Mouse (Mus musculus): ENCODE data around the gene Rcn3. TPM values are rescaled to one million over a fixed set of nuclear protein-coding genes. Genes with fewer than 3 reads are reported as not detected.

The Rcn3 gene
- polyA plus RNA-seq, 1 experiment, result 1.7 TPM

DNA sequence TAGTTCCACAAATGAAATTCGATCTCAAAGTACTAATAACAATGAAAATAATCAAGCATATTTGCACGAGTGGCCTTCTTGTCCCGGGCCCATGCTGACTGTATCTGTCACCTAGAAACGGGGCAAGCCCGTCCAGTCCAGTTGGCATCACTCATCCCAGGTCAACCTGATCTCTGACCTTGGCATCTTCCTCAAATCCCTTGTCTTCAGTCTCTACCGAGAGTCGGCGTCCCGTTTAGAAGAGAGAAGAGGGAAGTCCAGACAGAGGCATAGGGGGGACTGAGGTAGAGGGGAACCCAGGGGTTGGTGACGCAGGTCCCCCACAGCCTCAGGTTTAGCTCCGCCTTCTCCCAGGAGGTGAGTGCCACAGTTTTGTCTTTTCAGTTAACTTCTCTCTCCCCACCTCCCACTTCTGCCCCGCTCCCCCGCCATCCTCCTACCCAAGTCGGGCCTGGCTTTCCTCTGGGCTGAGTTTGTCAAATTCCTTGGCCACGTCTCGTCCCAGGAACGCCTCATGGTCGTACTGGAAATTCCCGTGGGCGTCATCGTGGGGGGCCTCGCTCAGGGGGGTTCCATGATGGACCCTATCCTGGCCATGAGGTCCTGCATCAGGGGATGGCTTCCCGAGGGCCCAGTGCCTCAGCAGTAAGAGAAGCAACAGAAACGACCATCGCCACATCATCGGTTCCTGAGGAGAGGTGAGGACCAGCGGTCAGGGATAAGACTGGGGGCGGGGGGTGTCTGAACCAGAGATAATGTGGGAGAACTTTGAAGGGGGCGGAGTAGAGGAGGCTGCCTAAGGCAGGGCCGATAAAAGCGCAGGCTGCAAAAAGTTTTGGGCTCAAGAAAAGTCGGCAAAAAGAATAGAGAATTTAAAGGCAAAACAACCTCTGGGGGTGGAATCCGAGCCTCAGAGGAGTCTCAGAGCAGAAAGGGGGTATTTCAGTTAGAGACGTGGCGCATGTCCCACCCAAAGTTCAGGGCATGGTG, 725 bp downstream of the Rcn3 start:
- H3K36me3 ChIP-seq (replicated peaks; ENCODE audit: low read length), result peaks cover 3% of the 10 kb centered on the region
- no peak for TF ChIP-seq FLI1 (IDR thresholded peaks at IDR 0.05; ENCODE audit: low read length)
- no peak for TF ChIP-seq GATA1 (IDR thresholded peaks at IDR 0.05; ENCODE audit: borderline replicate concordance, low read length)
- H3K4me3 ChIP-seq (replicated peaks), result no peak overlapping the region
- H3K4me1 ChIP-seq, result peaks cover 65% of the 10 kb centered on the region
- peaks cover 4% of the 10 kb centered on the region; the same call in 1 of the 2 replicates for H3K9me3 ChIP-seq
- peaks cover 60% of the 10 kb centered on the region for H3K27me3 ChIP-seq (replicated peaks)

- H3K4me1 ChIP-seq, result peaks cover 68% of the 10 kb centered on the region
- H3K4me3 ChIP-seq (replicated peaks), result no peak overlapping the region
These were observed 1.6 kb downstream of the Rcn3 start for GRCm38 (mm10) chr7:45090251-45090977.

GRCm38 (mm10) chr7:45088597-45088996, 3.4 kb downstream of the Rcn3 start:
- peaks cover 9% of the 10 kb centered on the region for H3K36me3 ChIP-seq (replicated peaks; ENCODE audit: low read length)
- H3K27me3 ChIP-seq (replicated peaks), result peaks cover 55% of the 10 kb centered on the region
- H3K4me3 ChIP-seq (replicated peaks), result no peak overlapping the region
- H3K9me3 ChIP-seq, result peaks cover 9% of the 10 kb centered on the region
- TF ChIP-seq FLI1 (IDR thresholded peaks at IDR 0.05; ENCODE audit: low read length), result no peak
- TF ChIP-seq GATA1 (IDR thresholded peaks at IDR 0.05; ENCODE audit: borderline replicate concordance, low read length), result no peak
- H3K4me1 ChIP-seq, result peaks cover 64% of the 10 kb centered on the region

More at GRCm38 (mm10) chr7:45090251-45090977, 1.6 kb downstream of the Rcn3 start:
- Histone ChIP-seq H3K9me3 (peaks cover 9% of the 10 kb centered on the region), H3K27me3 (replicated peaks) (peaks cover 60% of the 10 kb centered on the region), H3K36me3 (replicated peaks; ENCODE audit: low read length) (peaks cover 9% of the 10 kb centered on the region)
- TF ChIP-seq GATA1 (IDR thresholded peaks at IDR 0.05; ENCODE audit: borderline replicate concordance, low read length) (no peak), FLI1 (IDR thresholded peaks at IDR 0.05; ENCODE audit: low read length) (no peak)

- no peak overlapping the region for H3K4me3 ChIP-seq (replicated peaks)
- peaks cover 11% of the 10 kb centered on the region for H3K36me3 ChIP-seq (replicated peaks; ENCODE audit: low read length)
- peaks cover 39% of the 10 kb centered on the region for H3K27me3 ChIP-seq (replicated peaks)
- peaks cover 11% of the 10 kb centered on the region for H3K9me3 ChIP-seq
- no peak for TF ChIP-seq FLI1 (IDR thresholded peaks at IDR 0.05; ENCODE audit: low read length)
- no peak for TF ChIP-seq GATA1 (IDR thresholded peaks at IDR 0.05; ENCODE audit: borderline replicate concordance, low read length)
- peaks cover 68% of the 10 kb centered on the region for H3K4me1 ChIP-seq
These were observed 5.9 kb downstream of the Rcn3 start for GRCm38 (mm10) chr7:45086084-45086483.

DNA sequence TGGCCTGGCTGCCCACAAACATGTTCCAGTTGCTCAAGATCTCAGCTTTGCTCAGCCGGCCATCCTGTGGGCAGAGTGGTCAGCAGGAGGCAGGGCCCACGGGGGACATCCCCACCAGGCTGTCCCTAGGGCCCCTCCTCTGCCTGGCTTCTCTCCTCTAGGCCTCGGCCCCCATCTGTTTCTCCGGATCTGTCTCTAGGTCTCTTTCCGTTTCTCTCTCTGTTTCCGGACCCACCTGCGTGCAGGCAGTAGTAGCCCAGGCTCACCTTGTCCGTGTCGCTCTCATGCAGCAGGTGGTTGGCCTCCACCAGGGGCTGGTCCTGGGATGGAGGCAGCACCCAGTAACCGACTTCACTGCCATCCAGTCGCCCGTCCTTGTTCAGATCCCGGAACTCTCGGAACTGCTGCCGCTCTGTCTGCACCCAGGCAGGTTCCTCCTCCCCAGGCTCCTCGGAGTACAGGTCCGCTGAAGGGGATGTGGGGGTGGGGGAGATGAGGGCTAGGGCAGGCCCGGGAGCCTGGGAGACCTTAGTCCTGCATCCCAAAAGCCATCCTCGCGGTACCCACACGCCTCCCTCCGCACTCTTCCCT, 8.6 kb downstream of the Rcn3 start:
- peaks cover 14% of the 10 kb centered on the region for H3K36me3 ChIP-seq (replicated peaks; ENCODE audit: low read length)
- no peak for TF ChIP-seq GATA1 (IDR thresholded peaks at IDR 0.05; ENCODE audit: borderline replicate concordance, low read length)
- no peak for TF ChIP-seq FLI1 (IDR thresholded peaks at IDR 0.05; ENCODE audit: low read length)
- peaks cover 32% of the 10 kb centered on the region for H3K27me3 ChIP-seq (replicated peaks)
- peaks cover 75% of the 10 kb centered on the region for H3K4me1 ChIP-seq
- peak overlapping the region; percentile 87 for H3K4me3 ChIP-seq (replicated peaks)
- H3K9me3 ChIP-seq, result peaks cover 14% of the 10 kb centered on the region

GRCm38 (mm10) chr7:45082401-45083299, 9.4 kb downstream of the Rcn3 start:
- Histone ChIP-seq H3K4me3 (replicated peaks) (peak overlapping the region; percentile 87), H3K4me1 (peaks cover 73% of the 10 kb centered on the region), H3K9me3 (peaks cover 14% of the 10 kb centered on the region), H3K36me3 (replicated peaks; ENCODE audit: low read length) (peaks cover 21% of the 10 kb centered on the region), H3K27me3 (replicated peaks) (peaks cover 26% of the 10 kb centered on the region)
- TF ChIP-seq FLI1 (IDR thresholded peaks at IDR 0.05; ENCODE audit: low read length) (0 out of 2 replicates have a peak, but pooled peaks have one; percentile 38), GATA1 (IDR thresholded peaks at IDR 0.05; ENCODE audit: borderline replicate concordance, low read length) (no peak)

DNA sequence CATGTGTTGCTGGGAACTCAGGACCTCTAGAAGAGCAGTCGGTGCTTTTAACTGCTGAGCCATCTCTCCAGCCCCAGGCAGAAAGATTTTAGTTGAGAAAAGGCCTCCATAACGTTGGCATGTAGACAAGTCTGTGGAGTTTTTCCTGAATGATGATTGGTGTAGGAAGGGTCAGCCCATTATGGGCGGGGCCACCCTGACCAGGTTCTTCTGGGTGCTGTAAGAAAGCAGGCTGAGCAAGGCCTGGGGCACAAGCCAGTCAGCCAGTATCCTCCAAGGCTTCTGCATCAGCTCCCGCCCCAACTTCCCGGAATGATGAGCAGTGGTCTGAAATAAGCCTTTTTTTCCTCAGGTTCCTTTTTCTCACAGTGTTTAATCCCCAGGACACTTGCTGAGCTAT, 11.0 kb downstream of the Rcn3 start:
- H3K27me3 ChIP-seq (replicated peaks), result peaks cover 12% of the 10 kb centered on the region
- H3K36me3 ChIP-seq (replicated peaks; ENCODE audit: low read length), result peaks cover 32% of the 10 kb centered on the region
- TF ChIP-seq FLI1 (IDR thresholded peaks at IDR 0.05; ENCODE audit: low read length), result no peak
- TF ChIP-seq GATA1 (IDR thresholded peaks at IDR 0.05; ENCODE audit: borderline replicate concordance, low read length), result no peak
- peaks cover 62% of the 10 kb centered on the region for H3K4me1 ChIP-seq
- no peak overlapping the region for H3K4me3 ChIP-seq (replicated peaks)
- peaks cover 8% of the 10 kb centered on the region for H3K9me3 ChIP-seq

- no peak overlapping the region for H3K4me3 ChIP-seq (replicated peaks)
- peaks cover 5% of the 10 kb centered on the region for H3K27me3 ChIP-seq (replicated peaks)
- H3K4me1 ChIP-seq, result peaks cover 65% of the 10 kb centered on the region
- peaks cover 41% of the 10 kb centered on the region for H3K36me3 ChIP-seq (replicated peaks; ENCODE audit: low read length)
- H3K9me3 ChIP-seq, result peaks cover 5% of the 10 kb centered on the region; the same call in 1 of the 2 replicates
- no peak for TF ChIP-seq GATA1 (IDR thresholded peaks at IDR 0.05; ENCODE audit: borderline replicate concordance, low read length)
- no peak for TF ChIP-seq FLI1 (IDR thresholded peaks at IDR 0.05; ENCODE audit: low read length)
These were observed 12.2 kb downstream of the Rcn3 start for GRCm38 (mm10) chr7:45079856-45080255.

All from megakaryocyte, embryonic 14.5 days (primary cell).